Mouse (Mus musculus): ENCODE results near the gene Ccdc96.

Gene Ccdc96

GRCm38 (mm10) chr5:36525216-36525615 is 40.8 kb downstream of the Ccdc96 start:
- DNase-seq (ENCODE audit: low read depth, low spot score): no peak

- no peak for DNase-seq (ENCODE audit: low read depth, low spot score)
These were observed 41.9 kb downstream of the Ccdc96 start for GRCm38 (mm10) chr5:36526274-36526673.

GRCm38 (mm10) chr5:36526921-36527320 is 42.5 kb downstream of the Ccdc96 start:
- no peak for DNase-seq (ENCODE audit: low read depth, low spot score)

GRCm38 (mm10) chr5:36529698-36530097 is 45.3 kb downstream of the Ccdc96 start:
- no peak for DNase-seq (ENCODE audit: low read depth, low spot score)

- DNase-seq (ENCODE audit: low read depth, low spot score): peak; percentile 54
These were observed 45.9 kb downstream of the Ccdc96 start for GRCm38 (mm10) chr5:36530129-36530751.

- no peak for DNase-seq (ENCODE audit: low read depth, low spot score)
These were observed 50.2 kb downstream of the Ccdc96 start for GRCm38 (mm10) chr5:36534455-36535030.

- DNase-seq (ENCODE audit: low read depth, low spot score): no peak
These were observed 51.2 kb downstream of the Ccdc96 start for GRCm38 (mm10) chr5:36535438-36536176.

- DNase-seq (ENCODE audit: low read depth, low spot score): no peak
These were observed 52.0 kb downstream of the Ccdc96 start for GRCm38 (mm10) chr5:36536424-36536823.

All from CD4-positive helper T cell, adult 2 months (primary cell).